Mouse (Mus musculus): ENCODE data around the gene Cachd1.

DNA sequence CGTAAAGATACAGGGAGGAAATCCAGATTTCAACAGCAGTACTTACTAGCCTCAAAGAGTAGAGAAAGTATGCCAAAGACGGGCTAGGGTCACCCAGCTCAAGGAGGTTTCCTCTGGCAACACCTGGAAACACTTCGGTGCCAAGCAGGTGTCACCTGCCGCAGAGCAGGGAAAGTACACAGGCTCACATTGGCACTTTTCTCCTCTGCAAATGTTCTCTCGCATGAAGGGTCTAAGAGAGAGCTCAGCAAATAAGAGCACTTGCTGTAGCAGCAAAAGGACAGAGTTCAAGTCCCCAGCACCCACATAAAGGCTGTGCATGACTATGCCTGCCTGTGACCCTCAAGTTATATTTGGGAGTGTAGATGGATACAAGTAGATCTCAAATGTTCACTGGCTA, 16.1 kb upstream of the Cachd1 start:
- TF ChIP-seq CTCF (IDR thresholded peaks at IDR 0.05; ENCODE audit: low read depth, low read length) (no peak), POLR2A (IDR thresholded peaks at IDR 0.05; ENCODE audit: extremely low read depth, insufficient read depth, low read length) (no peak)
